Mouse (Mus musculus) embryonic facial prominence, embryonic 13.5 days (tissue): Measurements from ENCODE around the gene Ucp3. TPM values are rescaled to one million over a fixed set of nuclear protein-coding genes. Genes with fewer than 3 reads are reported as not detected.

Source experiments
- ATAC-seq: fragments of 200-750 bp; cut with Nextera tagmentation; 2 replicates; pipeline ENCODE4 v1.8.0; 2017; ENCODE audit warnings: low read depth; ENCODE audit not compliant: insufficient number of reproducible peaks, insufficient read depth, low FRiP score, low TSS enrichment
- H3K27ac ChIP-seq: fragments of 300-500 bp; sonication (generic); 2 replicates; pipeline ENCODE4 v1.5.1; 2015; ENCODE audit warnings: moderate library complexity, mild to moderate bottlenecking, inconsistent platforms
- H3K27me3 ChIP-seq: fragments of 300-500 bp; sonication (generic); 2 replicates; pipeline ENCODE4 v1.6.1; 2015; ENCODE audit warnings: mild to moderate bottlenecking, inconsistent platforms
- H3K36me3 ChIP-seq: fragments of 300-500 bp; sonication (generic); 2 replicates; pipeline ENCODE4 v1.6.1; 2015; ENCODE audit warnings: mild to moderate bottlenecking, inconsistent platforms
- H3K4me1 ChIP-seq: fragments of 300-500 bp; sonication (generic); 2 replicates; pipeline ENCODE4 v1.6.1; 2015; ENCODE audit warnings: inconsistent platforms
- H3K4me2 ChIP-seq: fragments of 300-500 bp; sonication (generic); 2 replicates; pipeline ENCODE4 v1.6.1; 2015; ENCODE audit warnings: moderate library complexity, mild to moderate bottlenecking, inconsistent platforms
- H3K4me3 ChIP-seq: fragments of 300-500 bp; sonication (generic); 2 replicates; pipeline ENCODE4 v1.5.1; 2015; ENCODE audit warnings: mild to moderate bottlenecking, inconsistent platforms
- H3K9ac ChIP-seq: fragments of 300-500 bp; sonication (generic); 2 replicates; pipeline ENCODE4 v1.6.1; 2015; ENCODE audit warnings: mild to moderate bottlenecking, inconsistent platforms
- H3K9me3 ChIP-seq: fragments of 300-500 bp; sonication (generic); 2 replicates; pipeline ENCODE4 v1.6.1; 2016; ENCODE audit warnings: inconsistent platforms
- WGBS: fragments of 180-500 bp; shearing (Covaris S2); methylation state at CpG from one replicate; pipeline ENCODE4 v1.1.7; 2015; ENCODE audit warnings: mixed read lengths; 5-methylcytosine and 5-hydroxymethylcytosine counted together
- polyA plus RNA-seq: library from polyadenylated mRNA; unstranded; fragments of >200 nt; fragmentation: Nextera tagmentation; extraction: Ambion mirVana; gene quantifications from 2 replicates; pipeline ENCODE4 v1.2.1, GENCODE M21; 2015

Gene Ucp3
- polyA plus RNA-seq, 1 experiment from 2014 or later = not detected

GRCm38 (mm10) chr7:100501027-100501843 lies 28.4 kb downstream of the Ucp3 start:
- Histone ChIP-seq H3K4me3 (no peak overlapping the region), H3K4me1 (peaks cover 9% of the 10 kb centered on the region), H3K27ac (no peak overlapping the region), H3K4me2 (no peak overlapping the region), H3K9ac (no peak overlapping the region), H3K9me3 (no peaks in the 10 kb centered on the region), H3K36me3 (peaks cover 36% of the 10 kb centered on the region), H3K27me3 (no peaks in the 10 kb centered on the region)
- WGBS = 70% methylated on average over 6 of the region's 6 CpGs
- no peak for ATAC-seq

DNA sequence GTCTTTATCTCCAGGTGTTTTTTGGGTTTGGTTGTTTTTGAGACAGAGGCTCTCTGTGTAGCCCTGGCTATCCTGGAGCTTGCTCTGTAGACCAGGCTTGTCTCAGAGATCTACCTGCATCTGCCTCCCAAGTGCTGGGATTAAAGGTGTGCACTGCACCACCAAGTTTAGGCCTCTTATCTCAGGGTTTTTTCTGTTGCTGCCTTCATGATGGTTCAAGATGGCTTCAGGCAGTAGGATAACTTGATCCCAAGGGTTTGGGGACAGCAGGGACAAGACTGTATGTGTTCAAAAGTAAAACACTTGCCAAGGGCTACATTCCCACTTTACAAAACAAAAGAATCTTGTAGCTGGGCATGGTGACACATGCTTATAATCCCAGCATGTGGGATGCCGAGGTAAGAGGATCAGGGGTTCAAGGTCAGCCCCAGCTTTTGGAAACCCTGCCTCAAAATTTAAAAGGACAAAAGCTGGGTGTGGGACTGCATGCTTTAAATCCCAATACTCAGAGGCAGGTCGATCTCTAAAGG lies 29.1 kb downstream of the Ucp3 start:
- Histone ChIP-seq H3K9ac (no peak overlapping the region), H3K9me3 (no peaks in the 10 kb centered on the region), H3K27me3 (no peaks in the 10 kb centered on the region), H3K4me2 (no peak overlapping the region), H3K36me3 (peaks cover 31% of the 10 kb centered on the region), H3K27ac (no peak overlapping the region), H3K4me3 (no peak overlapping the region), H3K4me1 (peaks cover 2% of the 10 kb centered on the region; the same call in 1 of the 2 replicates)
- 53% methylated on average over 2 of the region's 2 CpGs for whole genome bisulfite sequencing
- ATAC-seq = no peak

DNA sequence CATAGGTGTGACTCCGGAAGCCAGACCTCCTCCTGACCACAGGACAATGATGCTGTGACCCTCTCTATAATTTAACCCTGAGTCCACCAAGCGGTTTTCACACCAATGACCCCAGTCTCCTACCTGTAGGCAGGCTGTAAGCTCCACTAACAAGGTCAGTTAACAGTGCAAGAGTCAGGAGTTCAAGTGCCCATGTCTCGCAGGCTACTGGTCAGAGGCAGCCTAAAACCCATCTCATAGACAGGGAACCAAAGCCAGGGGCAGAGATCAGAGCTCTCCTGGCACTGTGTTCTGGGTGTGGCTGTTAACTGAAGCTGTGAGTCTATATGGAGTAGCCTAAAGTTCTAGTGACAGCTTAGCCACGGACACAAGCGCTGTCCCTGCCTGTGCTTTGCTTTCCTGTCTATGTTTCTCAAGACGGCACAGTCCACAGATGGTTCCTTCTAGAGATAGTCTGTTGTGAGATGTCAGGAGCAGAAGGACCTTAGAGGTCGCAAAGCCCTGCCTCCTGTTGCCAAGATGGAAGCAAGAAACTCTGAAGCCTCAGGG lies 29.7 kb downstream of the Ucp3 start:
- WGBS = 82% methylated on average over 7 of the region's 7 CpGs
- Histone ChIP-seq H3K9ac (no peak overlapping the region), H3K27ac (no peak overlapping the region), H3K9me3 (no peaks in the 10 kb centered on the region), H3K27me3 (no peaks in the 10 kb centered on the region), H3K4me3 (no peak overlapping the region), H3K4me1 (no peaks in the 10 kb centered on the region), H3K4me2 (no peak overlapping the region), H3K36me3 (peaks cover 26% of the 10 kb centered on the region)
- no peak for ATAC-seq

DNA sequence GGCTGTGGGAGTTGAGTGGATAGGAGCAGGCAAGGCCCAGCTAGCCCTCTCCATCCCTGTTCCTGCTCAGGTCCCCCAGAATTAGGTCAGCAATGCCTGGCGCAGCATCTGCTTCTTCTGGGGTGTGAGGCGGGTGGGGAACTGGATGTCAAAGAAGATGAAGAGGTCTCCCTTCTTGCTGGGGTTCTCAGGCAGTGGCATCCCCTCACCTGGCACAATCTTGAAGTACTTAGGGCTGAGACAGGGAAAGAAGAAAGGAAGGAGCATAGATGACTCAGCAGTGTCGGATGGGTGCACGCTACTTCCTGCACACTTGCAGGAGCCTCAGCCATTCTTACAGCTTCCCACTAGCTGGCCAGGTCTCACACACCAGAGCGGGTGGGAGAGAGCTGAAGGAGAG lies 30.3 kb downstream of the Ucp3 start:
- Histone ChIP-seq H3K27ac (no peak overlapping the region), H3K9me3 (no peaks in the 10 kb centered on the region), H3K9ac (no peak overlapping the region), H3K4me2 (no peak overlapping the region), H3K4me3 (no peak overlapping the region), H3K4me1 (no peaks in the 10 kb centered on the region), H3K27me3 (no peaks in the 10 kb centered on the region), H3K36me3 (peaks cover 19% of the 10 kb centered on the region)
- no peak for ATAC-seq
- WGBS = 88% methylated on average over 5 of the region's 5 CpGs

DNA sequence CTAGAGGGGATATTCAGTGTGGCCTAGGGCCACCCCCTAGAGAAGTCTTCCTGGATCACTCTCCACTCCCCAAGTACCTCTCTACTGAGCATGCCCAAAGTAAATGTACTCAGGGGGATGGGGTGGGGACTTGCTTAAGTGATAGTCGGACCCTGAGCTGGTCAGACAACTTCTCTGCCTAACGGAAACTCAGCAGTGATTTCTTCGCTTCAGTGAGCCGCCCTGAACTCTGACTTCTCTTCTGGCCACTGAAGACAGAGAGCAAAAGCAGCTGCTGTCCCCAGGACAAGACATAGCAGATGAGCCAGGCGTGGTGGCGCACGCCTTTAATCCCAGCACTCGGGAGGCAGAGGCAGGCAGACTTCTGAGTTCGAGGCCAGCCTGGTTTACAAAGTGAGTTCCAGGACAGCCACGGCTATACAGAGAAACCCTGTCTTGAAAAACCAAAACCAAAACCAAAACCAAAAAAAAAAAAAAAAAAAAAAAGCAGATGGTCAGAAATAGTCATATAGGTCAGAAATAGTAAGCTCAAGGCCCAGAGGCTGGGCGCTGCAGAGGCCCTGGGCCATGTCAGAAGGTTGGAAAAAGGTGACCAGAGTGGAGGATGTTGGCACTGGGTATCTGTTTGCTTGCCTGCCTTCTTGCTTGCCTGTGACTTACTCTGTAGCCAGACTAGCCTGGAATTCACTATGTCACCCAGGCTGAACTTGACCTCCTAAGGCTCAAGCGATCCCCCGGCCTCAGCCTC lies 32.1 kb downstream of the Ucp3 start:
- Histone ChIP-seq H3K4me2 (no peak overlapping the region), H3K4me3 (no peak overlapping the region), H3K4me1 (no peaks in the 10 kb centered on the region), H3K36me3 (0 out of 2 replicates have a peak, but pooled peaks cover under 1% of the 10 kb centered on the region), H3K9ac (no peak overlapping the region), H3K27ac (no peak overlapping the region), H3K9me3 (no peaks in the 10 kb centered on the region), H3K27me3 (no peaks in the 10 kb centered on the region)
- ATAC-seq = no peak
- WGBS = 80% methylated on average over 13 of the region's 13 CpGs

GRCm38 (mm10) chr7:100506494-100506893 lies 33.7 kb downstream of the Ucp3 start:
- no peak for ATAC-seq
- WGBS = 69% methylated on average over 4 of the region's 4 CpGs

GRCm38 (mm10) chr7:100508670-100509069 lies 35.9 kb downstream of the Ucp3 start:
- Histone ChIP-seq H3K4me3 (no peak overlapping the region), H3K9me3 (no peaks in the 10 kb centered on the region), H3K9ac (no peak overlapping the region), H3K4me1 (no peaks in the 10 kb centered on the region), H3K27me3 (peaks cover 3% of the 10 kb centered on the region; the same call in 1 of the 2 replicates), H3K36me3 (no peaks in the 10 kb centered on the region), H3K4me2 (no peak overlapping the region), H3K27ac (no peak overlapping the region)
- WGBS = 79% methylated on average over 3 of the region's 3 CpGs
- ATAC-seq = no peak

More at GRCm38 (mm10) chr7:100506494-100506893, 33.7 kb downstream of the Ucp3 start:
- no peaks in the 10 kb centered on the region for H3K4me1 ChIP-seq
- no peak overlapping the region for H3K27ac ChIP-seq
- H3K4me2 ChIP-seq = no peak overlapping the region
- H3K4me3 ChIP-seq = no peak overlapping the region
- no peaks in the 10 kb centered on the region for H3K36me3 ChIP-seq
- H3K9ac ChIP-seq = no peak overlapping the region
- no peaks in the 10 kb centered on the region for H3K9me3 ChIP-seq
- H3K27me3 ChIP-seq = no peaks in the 10 kb centered on the region

GRCm38 (mm10) chr7:100511602-100512001 lies 38.8 kb downstream of the Ucp3 start:
- Histone ChIP-seq H3K9ac (no peak overlapping the region), H3K4me1 (no peaks in the 10 kb centered on the region), H3K9me3 (no peaks in the 10 kb centered on the region), H3K36me3 (no peaks in the 10 kb centered on the region), H3K27ac (no peak overlapping the region), H3K4me2 (no peak overlapping the region), H3K27me3 (peaks cover 6% of the 10 kb centered on the region; the same call in 1 of the 2 replicates), H3K4me3 (no peak overlapping the region)
- WGBS = 72% methylated on average over 8 of the region's 8 CpGs
- no peak for ATAC-seq

DNA sequence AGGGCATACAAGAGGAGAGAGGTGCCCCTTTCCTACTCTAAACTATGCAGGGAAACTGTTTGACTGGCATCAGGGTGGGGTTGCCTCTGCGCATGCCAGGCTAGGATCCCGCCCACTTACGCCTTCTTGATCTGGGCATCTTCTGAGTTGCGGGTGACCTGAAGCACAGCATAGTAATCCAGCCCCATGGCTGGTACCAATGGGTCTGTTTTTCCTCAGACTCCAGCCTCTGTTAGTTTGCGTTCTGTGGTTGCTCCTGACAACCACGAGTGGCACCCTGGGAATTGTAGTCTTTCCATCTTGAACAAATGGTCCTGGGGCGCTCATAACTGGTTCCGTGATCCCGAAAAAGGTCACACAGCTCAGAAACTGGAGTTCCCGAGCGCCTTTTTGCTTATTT lies 41.8 kb downstream of the Ucp3 start, which contains the start of gene Dnajb13:
Dnajb13 (minus strand) TSS at position 388 of the 400 bp plus-strand sequence.
- no peak for ATAC-seq
- 50% methylated on average over 11 of the region's 11 CpGs for WGBS

DNA sequence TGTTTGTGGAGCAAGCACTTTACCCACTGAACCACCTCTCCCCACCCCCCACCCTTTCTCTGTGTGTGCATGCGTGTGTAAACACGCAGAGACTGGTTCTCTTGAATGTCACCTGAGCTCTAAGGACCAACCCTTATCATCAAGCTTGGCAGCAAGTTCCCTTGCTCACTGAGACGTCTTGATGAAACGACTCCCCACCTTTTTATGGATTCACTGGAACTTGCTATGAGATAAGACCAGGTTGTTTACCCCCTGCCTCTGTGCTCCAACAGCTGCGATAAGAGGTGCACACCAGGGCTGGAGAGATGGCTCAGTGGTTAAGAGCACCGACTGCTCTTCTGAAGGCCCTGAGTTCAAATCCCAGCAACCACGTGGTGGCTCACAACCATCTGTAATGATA lies 47.4 kb downstream of the Ucp3 start:
- H3K4me1 ChIP-seq = no peaks in the 10 kb centered on the region
- no peak overlapping the region for H3K4me3 ChIP-seq
- H3K9me3 ChIP-seq = no peaks in the 10 kb centered on the region
- H3K36me3 ChIP-seq = no peaks in the 10 kb centered on the region
- H3K4me2 ChIP-seq = no peak overlapping the region
- H3K27ac ChIP-seq = no peak overlapping the region
- no peaks in the 10 kb centered on the region for H3K27me3 ChIP-seq
- ATAC-seq = no peak
- 67% methylated on average over 7 of the region's 7 CpGs for WGBS
- H3K9ac ChIP-seq = no peak overlapping the region

More for the DNA sequence above, 41.8 kb downstream of the Ucp3 start, which contains the start of gene Dnajb13:
- H3K4me1 ChIP-seq = no peaks in the 10 kb centered on the region
- H3K4me2 ChIP-seq = peak within 1 kb of the TSS; percentile 16; the same call in 1 of the 2 replicates
- no peak within 1 kb of the TSS for H3K9ac ChIP-seq
- H3K4me3 ChIP-seq = no peak within 1 kb of the TSS; the same call in 1 of the 2 replicates
- H3K27ac ChIP-seq = no peak within 1 kb of the TSS
- H3K9me3 ChIP-seq = no peaks in the 10 kb centered on the region
- H3K27me3 ChIP-seq = peaks cover 6% of the 10 kb centered on the region; the same call in 1 of the 2 replicates
- H3K36me3 ChIP-seq = no peaks in the 10 kb centered on the region

DNA sequence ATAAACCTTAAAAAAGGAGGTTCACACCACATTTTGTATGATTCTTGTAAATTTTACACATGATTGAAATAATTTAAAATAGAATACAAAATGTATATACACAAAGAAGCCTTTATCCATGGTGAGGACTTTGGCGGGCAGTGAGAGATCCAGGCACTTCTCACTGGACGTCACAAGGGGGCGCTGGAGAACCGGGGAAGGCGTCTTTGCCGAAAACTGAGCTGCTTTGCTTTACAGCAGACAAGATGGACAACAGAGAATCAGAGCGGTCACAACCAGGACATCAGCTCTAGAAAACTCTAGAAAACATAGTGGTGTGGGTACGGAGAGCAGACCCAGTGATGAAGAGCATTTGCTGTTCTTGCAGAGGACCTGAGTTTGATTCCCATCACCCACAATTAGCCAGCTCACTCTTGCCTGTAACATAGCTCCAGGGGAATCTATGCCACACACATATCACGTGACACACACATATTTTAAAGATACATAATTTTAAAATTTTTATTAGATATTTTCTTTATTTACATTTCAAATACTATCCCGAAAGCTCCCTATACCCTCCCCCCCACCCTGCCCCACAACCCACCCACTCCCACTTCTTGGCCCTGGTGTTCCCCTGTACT lies 48.0 kb downstream of the Ucp3 start:
- Histone ChIP-seq H3K4me2 (0 out of 2 replicates have a peak overlapping the region, but pooled peaks have one; percentile 11), H3K27ac (no peak overlapping the region), H3K4me1 (no peaks in the 10 kb centered on the region), H3K4me3 (no peak overlapping the region), H3K9ac (no peak overlapping the region), H3K27me3 (no peaks in the 10 kb centered on the region), H3K36me3 (no peaks in the 10 kb centered on the region), H3K9me3 (no peaks in the 10 kb centered on the region)
- no peak for ATAC-seq
- 22% methylated on average over 10 of the region's 10 CpGs for WGBS
